Mouse (Mus musculus): ENCODE measurements around the gene Scyl2.

- no peak for TF ChIP-seq EP300 (IDR thresholded peaks at IDR 0.05; ENCODE audit: insufficient read depth, low read depth, low read length)
- TF ChIP-seq CTCF (IDR thresholded peaks at IDR 0.05; ENCODE audit: low read depth, low read length) = no peak
Observed at GRCm38 (mm10) chr10:89595935-89596334, 90.2 kb downstream of the Scyl2 start.

All from ES-Bruce4 (cell line).